ENCODE assay signal across 26 mouse cellular contexts in genomic region chr11:96172511-96173287, GRCm38 (mm10). TPM values are rescaled to one million over a fixed set of nuclear protein-coding genes. Genes with fewer than 3 reads are reported as not detected.
DNase-seq lines count a peak whose midpoint lies in the region; ATAC-seq and TF ChIP-seq lines count a peak whose summit lies in the region.
"Had no signal": no experiment of that assay in that cellular context is flagged by ENCODE, and none has a peak within 500 bp of the region (broad histone marks: within the 10 kb centered on the region; RNA-seq: fewer than 3 reads in every experiment).

No protein-coding gene starts in this region.

- no peak for TF ChIP-seq RAD21 in CH12.LX (IDR thresholded peaks at IDR 0.05; ENCODE audit: low read depth, low read length)

- no peak for TF ChIP-seq EP300 in CH12.LX (IDR thresholded peaks at IDR 0.05; ENCODE audit: low read length)

- dilution Hi-C loops in CH12.LX (cut with MboI; ENCODE audit: extremely low pct_ligation_motif_present, extremely low pct_unique_long_range_greater_than_20kb, low sequenced_read_pairs) = no loop called here

- WGBS in kidney, embryonic 16.5 days = under 1% methylated on average over 25 of the region's 25 CpGs
- under 1% methylated on average over 25 of the region's 25 CpGs for WGBS in intestine, embryonic 14.5 days

- no peak overlapping the region for H3K9ac ChIP-seq in kidney, embryonic 16.5 days (replicated peaks; ENCODE audit: low read length)
- peak overlapping the region; percentile 52 for H3K9ac ChIP-seq in CH12.LX (ENCODE audit: insufficient read depth, low read depth)
- no peak overlapping the region for H3K9ac ChIP-seq in intestine, embryonic 14.5 days (ENCODE audit: low read length)
- H3K9ac ChIP-seq: forebrain, embryonic 13.5 days; liver, postnatal 0 days had no signal

- in situ Hi-C loops in CH12.LX (cut with MboI; ENCODE audit: low pct_ligation_motif_present, low pct_unique_long_range_greater_than_20kb, low sequenced_read_pairs) = no loop called here

- H3K4me2 ChIP-seq in kidney, embryonic 16.5 days (replicated peaks; ENCODE audit: low read depth, low read length) = peak overlapping the region; percentile 30; the same call in 1 of the 2 replicates
- H3K4me2 ChIP-seq in CH12.LX (ENCODE audit: insufficient read depth, low read depth, poor library complexity, severe bottlenecking) = peak overlapping the region; percentile 77
- H3K4me2 ChIP-seq in intestine, embryonic 14.5 days (ENCODE audit: low read length) = peak overlapping the region; percentile 9; the same call in 1 of the 2 replicates
- H3K4me2 ChIP-seq: forebrain, embryonic 13.5 days had no signal

- H3K79me2 ChIP-seq in CH12.LX (replicated peaks; ENCODE audit: control insufficient read depth, extremely low read depth, insufficient read depth, poor library complexity, severe bottlenecking) = no peaks in the 10 kb centered on the region

- TF ChIP-seq CTCF in CH12.LX (conservative IDR thresholded peaks at IDR 0.05 in 1 of 2, IDR thresholded peaks at IDR 0.05 in 1 of 2; ENCODE audit: low read depth in 2 of 2, low read length in 2 of 2) = no peak

- no peaks in the 10 kb centered on the region for H3K36me3 ChIP-seq in kidney, embryonic 16.5 days (ENCODE audit: insufficient read depth, low read length)
- no peaks in the 10 kb centered on the region for H3K36me3 ChIP-seq in CH12.LX (replicated peaks in 1 of 2; ENCODE audit: control insufficient read depth in 1 of 2, insufficient read depth in 1 of 2, low read length in 1 of 2)
- H3K36me3 ChIP-seq in intestine, embryonic 14.5 days (ENCODE audit: control insufficient read depth, insufficient read depth, low read length) = no peaks in the 10 kb centered on the region

- H3K9me3 ChIP-seq in kidney, embryonic 16.5 days (ENCODE audit: low read length) = no peaks in the 10 kb centered on the region
- no peaks in the 10 kb centered on the region for H3K9me3 ChIP-seq in CH12.LX (replicated peaks; ENCODE audit: low read length)
- no peaks in the 10 kb centered on the region for H3K9me3 ChIP-seq in intestine, embryonic 14.5 days (ENCODE audit: control insufficient read depth, low read length)
- H3K9me3 ChIP-seq: forebrain, embryonic 13.5 days had no signal

- peak; percentile 32; the same call in 1 of the 2 replicates for TF ChIP-seq POLR2A in CH12.LX (IDR thresholded peaks at IDR 0.05; ENCODE audit: low read depth, low read length)

- H3K27me3 ChIP-seq in kidney, embryonic 16.5 days (ENCODE audit: insufficient read depth, low read length) = peaks cover 97% of the 10 kb centered on the region
- H3K27me3 ChIP-seq in CH12.LX (replicated peaks) = peaks cover 80% of the 10 kb centered on the region
- peaks cover 100% of the 10 kb centered on the region for H3K27me3 ChIP-seq in intestine, embryonic 14.5 days (replicated peaks; ENCODE audit: control insufficient read depth, insufficient read depth, low read length)

- peak; percentile 27 for DNase-seq in CD4-positive, CD25-positive, alpha-beta regulatory T cell, adult 2 months (ENCODE audit: low read depth, low spot score)
- DNase-seq in kidney, adult 8-10 months = no peak
- DNase-seq in CH12.LX (ENCODE audit: extremely low read depth) = peak; percentile 58
- DNase-seq in intestine, embryonic 14.5 days (ENCODE audit: low spot score) = peak; percentile 66
- no peak for DNase-seq in layer of hippocampus, adult 11-12 months (ENCODE audit: low spot score)
- DNase-seq in ovary, postnatal 14 days (ENCODE audit: low spot score) = no peak
- DNase-seq: adrenal gland, adult 8-10 months; cerebellum, adult 8-10 months; gastrocnemius, postnatal 14 days; heart, adult 18-20 months; heart, postnatal 36 days; layer of hippocampus, postnatal 36 days; liver; liver, postnatal 0 days; lung, postnatal 14 days; thymus, postnatal 36 days had no signal

- peaks cover 5% of the 10 kb centered on the region; the same call in 1 of the 2 replicates for H3K4me1 ChIP-seq in kidney, embryonic 16.5 days (ENCODE audit: insufficient read depth, low read length)
- peaks cover 3 to 17% of the 10 kb centered on the region in 2 experiments for H3K4me1 ChIP-seq in CH12.LX (ENCODE audit: control insufficient read depth in 1 of 2, insufficient read depth in 2 of 2)
- no peaks in the 10 kb centered on the region for H3K4me1 ChIP-seq in intestine, embryonic 14.5 days (replicated peaks; ENCODE audit: control insufficient read depth, insufficient read depth, low read length)
- H3K4me1 ChIP-seq: forebrain, embryonic 13.5 days had no signal

- no peak for ATAC-seq in CD4-positive, CD25-positive, alpha-beta regulatory T cell, adult 4 months
- no peak for ATAC-seq in kidney, embryonic 16.5 days (ENCODE audit: low FRiP score, low TSS enrichment)
- ATAC-seq in intestine, embryonic 14.5 days (replicated peaks; ENCODE audit: low FRiP score, low TSS enrichment, low read depth) = no peak; the same call in 1 of the 2 replicates
- ATAC-seq: forebrain, embryonic 13.5 days; inflammation-experienced regulatory T-cells, adult 6 months; liver, postnatal 0 days; midbrain, embryonic 16.5 days had no signal

- peak overlapping the region; percentile 21; the same call in 1 of the 2 replicates for H3K4me3 ChIP-seq in kidney, embryonic 16.5 days (ENCODE audit: low read length)
- peak overlapping the region; percentile 63 to 67 (median 64) for H3K4me3 ChIP-seq in CH12.LX (replicated peaks in 1 of 3; ENCODE audit: low read depth in 2 of 3, low read length in 2 of 3, poor library complexity in 1 of 3)
- no peak overlapping the region for H3K4me3 ChIP-seq in intestine, embryonic 14.5 days (ENCODE audit: low read depth, low read length)
- H3K4me3 ChIP-seq: forebrain, embryonic 13.5 days; megakaryocyte, embryonic 14.5 days had no signal

- no peak overlapping the region for H3K27ac ChIP-seq in kidney, embryonic 16.5 days (ENCODE audit: low read length)
- H3K27ac ChIP-seq in CH12.LX (ENCODE audit: insufficient read depth, low read depth) = peak overlapping the region; percentile 22; the same call in 1 of the 2 replicates
- H3K27ac ChIP-seq in intestine, embryonic 14.5 days (ENCODE audit: low read depth) = no peak overlapping the region
- H3K27ac ChIP-seq: forebrain, embryonic 13.5 days had no signal

TF ChIP-seq in CH12.LX, 34 proteins besides CTCF, POLR2A, EP300 and RAD21:
- TF ChIP-seq HCFC1 (IDR thresholded peaks at IDR 0.05; ENCODE audit: low read depth, low read length) (peak; percentile 69), CHD1 (IDR thresholded peaks at IDR 0.05; ENCODE audit: low read depth, low read length) (peak; percentile 78; the same call in 1 of the 2 replicates), TCF12 (IDR thresholded peaks at IDR 0.05; ENCODE audit: low read depth, low read length) (peak; percentile 35; the same call in 1 of the 2 replicates), ELF1 (IDR thresholded peaks at IDR 0.05; ENCODE audit: low read depth, low read length) (peak; percentile 81), SIN3A (IDR thresholded peaks at IDR 0.05; ENCODE audit: low read length) (no peak), CHD2 (IDR thresholded peaks at IDR 0.05; ENCODE audit: low read length) (peak; percentile 80; the same call in 1 of the 2 replicates), MAZ (IDR thresholded peaks at IDR 0.05; ENCODE audit: low read depth, low read length) (0 out of 2 replicates have a peak, but pooled peaks have one; percentile 32), JUN (IDR thresholded peaks at IDR 0.05; ENCODE audit: insufficient read depth, low read depth, low read length) (no peak), MYC (IDR thresholded peaks at IDR 0.05; ENCODE audit: low read depth, low read length) (0 out of 2 replicates have a peak, but pooled peaks have one; percentile 23), KAT2A (IDR thresholded peaks at IDR 0.05; ENCODE audit: insufficient replicate concordance, low read length) (peak; percentile 23; the same call in 1 of the 2 replicates), SMC3 (IDR thresholded peaks at IDR 0.05; ENCODE audit: low read depth, low read length) (no peak), TBP (conservative IDR thresholded peaks at IDR 0.05; ENCODE audit: low read depth, low read length) (peak; percentile 61), MEF2A (IDR thresholded peaks at IDR 0.05; ENCODE audit: borderline replicate concordance, low read depth, low read length) (peak; percentile 13; the same call in 1 of the 2 replicates), NELFE (IDR thresholded peaks at IDR 0.05; ENCODE audit: low read depth, low read length) (peak; percentile 19)

RNA-seq across cellular contexts. Expression of gene Hoxb13, which starts 21.4 kb away (rescaled TPM):
- polyA plus RNA-seq in CD4-positive, CD25-positive, alpha-beta regulatory T cell, adult 4 months (2017; shearing (Covaris generic)) = not detected
- not detected in 2 replicates for polyA plus RNA-seq in kidney, embryonic 16.5 days (2015; fragmentation: Nextera tagmentation; extraction: Ambion mirVana)
- total RNA-seq in CH12.LX (2012; rRNA removed) = 0.08 TPM in 2 replicates
- not detected in 2 replicates for total RNA-seq in CH12.LX (2014; rRNA removed)
- polyA plus RNA-seq in CH12.LX (2012; ENCODE audit: insufficient read length, low read depth) = 0.15 TPM in 1 of 2 replicates, not detected in the other
- polyA plus RNA-seq in intestine, embryonic 14.5 days (2014; fragmentation: Nextera tagmentation; extraction: Ambion mirVana) = not detected in 2 replicates
- total RNA-seq: adrenal gland, adult 8-10 months; gastrocnemius, postnatal 14 days; heart, adult 18-20 months; heart, postnatal 36 days; layer of hippocampus, postnatal 36 days; left cerebral cortex, postnatal 25 days had no signal
- polyA plus RNA-seq: embryonic facial prominence, embryonic 11.5 days; forebrain, embryonic 13.5 days; heart, embryonic 14.5 days; inflammation-experienced regulatory T-cells, adult 6 months; large intestine, adult 2 months; liver, postnatal 0 days; midbrain, embryonic 16.5 days had no signal

RNA-seq across cellular contexts. Expression of gene Ttll6, which starts 39.1 kb away (rescaled TPM):
- polyA plus RNA-seq in CD4-positive, CD25-positive, alpha-beta regulatory T cell, adult 4 months (2017; shearing (Covaris generic)) = not detected
- not detected in 2 replicates for polyA plus RNA-seq in kidney, embryonic 16.5 days (2015; fragmentation: Nextera tagmentation; extraction: Ambion mirVana)
- total RNA-seq in CH12.LX (2012; rRNA removed) = not detected in 2 replicates
- not detected in 2 replicates for total RNA-seq in CH12.LX (2014; rRNA removed)
- 0.09 TPM in 1 of 2 replicates, not detected in the other for polyA plus RNA-seq in CH12.LX (2012; ENCODE audit: insufficient read length, low read depth)
- polyA plus RNA-seq in intestine, embryonic 14.5 days (2014; fragmentation: Nextera tagmentation; extraction: Ambion mirVana) = 0.15 and 0.22 TPM in 2 replicates
- total RNA-seq: adrenal gland, adult 8-10 months; gastrocnemius, postnatal 14 days; heart, adult 18-20 months; heart, postnatal 36 days; left cerebral cortex, postnatal 25 days had no signal
- polyA plus RNA-seq: embryonic facial prominence, embryonic 11.5 days; heart, embryonic 14.5 days; inflammation-experienced regulatory T-cells, adult 6 months; liver, postnatal 0 days had no signal

Comparison
In these comparisons a context has a peak if more than half of its experiments do, and no peak if none do; other contexts are left out.
1. DNase-seq: peak in CD4-positive, CD25-positive, alpha-beta regulatory T cell, adult 2 months (single experiment), CH12.LX (single experiment) and intestine, embryonic 14.5 days (single experiment); none in kidney, adult 8-10 months (0 of 2), layer of hippocampus, adult 11-12 months (single experiment) and ovary, postnatal 14 days (single experiment).
2. H3K4me2 ChIP-seq: peak in every context shown above with its lines; median percentile 77 in CH12.LX; 30 in kidney, embryonic 16.5 days; 9 in intestine, embryonic 14.5 days.